Mouse (Mus musculus): ENCODE results near the gene Fam131b. TPM values are rescaled to one million over a fixed set of nuclear protein-coding genes. Genes with fewer than 3 reads are reported as not detected.

Gene Fam131b
- total RNA-seq (2021), result 10 to 100 TPM; 83.4 to 92.0 TPM

- peak; percentile 79 for DNase-seq
- intact Hi-C loops (cut with DNase I), result loop anchor here (5.0 kb wide), 1 partner anchor 42 kb away; no protein-coding TSS in a partner anchor
Measured at GRCm38 (mm10) chr6:42324482-42325267, at the start of gene Fam131b. TSS of gene Fam131b (minus strand) at chr6:42324643.

- intact Hi-C loops (cut with DNase I), result no loop called here
- no peak for DNase-seq
Measured at GRCm38 (mm10) chr6:42373669-42374430, 49.4 kb upstream of the Fam131b start.

- DNase-seq, result peak; percentile 58
- intact Hi-C loops (cut with DNase I), result no loop called here
Measured at GRCm38 (mm10) chr6:42372816-42373547, 48.5 kb upstream of the Fam131b start, which contains the start of gene Epha1. TSS of gene Epha1 (minus strand) at chr6:42373268.

GRCm38 (mm10) chr6:42372421-42372815 lies 48.0 kb upstream of the Fam131b start:
- intact Hi-C loops (cut with DNase I), result no loop called here
- DNase-seq, result no peak

- intact Hi-C loops (cut with DNase I), result no loop called here
- no peak for DNase-seq
Measured at GRCm38 (mm10) chr6:42372001-42372400, 47.6 kb upstream of the Fam131b start.

- DNase-seq, result no peak
- intact Hi-C loops (cut with DNase I), result no loop called here
Measured at GRCm38 (mm10) chr6:42370630-42371363, 46.4 kb upstream of the Fam131b start.

GRCm38 (mm10) chr6:42369870-42370269 lies 45.4 kb upstream of the Fam131b start:
- no peak for DNase-seq
- intact Hi-C loops (cut with DNase I), result no loop called here

- DNase-seq, result no peak
- intact Hi-C loops (cut with DNase I), result no loop called here
Measured at GRCm38 (mm10) chr6:42365215-42365614, 40.8 kb upstream of the Fam131b start.

GRCm38 (mm10) chr6:42364607-42365006 lies 40.2 kb upstream of the Fam131b start:
- intact Hi-C loops (cut with DNase I), result no loop called here
- no peak for DNase-seq

GRCm38 (mm10) chr6:42364066-42364465 lies 39.6 kb upstream of the Fam131b start:
- intact Hi-C loops (cut with DNase I), result no loop called here
- no peak for DNase-seq

- no peak for DNase-seq
- intact Hi-C loops (cut with DNase I), result no loop called here
Measured at GRCm38 (mm10) chr6:42362974-42363373, 38.5 kb upstream of the Fam131b start.

GRCm38 (mm10) chr6:42362497-42362896 lies 38.1 kb upstream of the Fam131b start:
- intact Hi-C loops (cut with DNase I), result no loop called here
- DNase-seq, result no peak

- DNase-seq, result no peak
- intact Hi-C loops (cut with DNase I), result no loop called here
Measured at GRCm38 (mm10) chr6:42362074-42362473, 37.6 kb upstream of the Fam131b start.

- intact Hi-C loops (cut with DNase I), result no loop called here
- DNase-seq, result no peak
Measured at GRCm38 (mm10) chr6:42361041-42361895, 36.8 kb upstream of the Fam131b start.

- intact Hi-C loops (cut with DNase I), result no loop called here
- no peak for DNase-seq
Measured at GRCm38 (mm10) chr6:42360231-42360840, 35.9 kb upstream of the Fam131b start.

- intact Hi-C loops (cut with DNase I), result no loop called here
- DNase-seq, result no peak
Measured at GRCm38 (mm10) chr6:42359364-42360147, 35.1 kb upstream of the Fam131b start.

GRCm38 (mm10) chr6:42358901-42359300 lies 34.5 kb upstream of the Fam131b start:
- intact Hi-C loops (cut with DNase I), result no loop called here

GRCm38 (mm10) chr6:42357901-42358300 lies 33.5 kb upstream of the Fam131b start:
- no peak for DNase-seq
- intact Hi-C loops (cut with DNase I), result no loop called here

More at GRCm38 (mm10) chr6:42358901-42359300, 34.5 kb upstream of the Fam131b start:
- no peak for DNase-seq

All from left cerebral cortex, postnatal 4 days (tissue).